Mouse (Mus musculus): ENCODE data around the gene Cdh4.

The Cdh4 gene

DNA sequence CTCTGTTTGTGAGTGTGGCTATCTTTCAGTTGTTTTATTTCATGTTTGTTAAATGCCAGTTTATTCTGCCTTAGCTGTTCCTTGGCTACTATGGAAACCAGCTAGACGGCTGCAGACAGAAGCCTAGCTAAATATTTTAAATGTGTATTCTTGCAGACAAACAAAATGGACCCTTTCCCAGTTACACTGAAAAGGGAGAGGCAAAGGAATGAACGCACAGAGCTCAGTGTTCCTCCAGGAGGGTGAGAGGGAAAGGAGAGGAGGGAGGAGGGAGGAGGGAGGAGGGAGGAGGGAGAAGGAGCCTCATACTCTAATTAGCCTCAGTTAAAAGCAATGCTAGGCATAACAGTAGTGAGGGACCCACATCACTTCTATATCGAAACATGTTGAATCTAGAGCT, 348.5 kb downstream of the Cdh4 start:
- no peak for DNase-seq (ENCODE audit: low spot score in 2 of 2)

DNA sequence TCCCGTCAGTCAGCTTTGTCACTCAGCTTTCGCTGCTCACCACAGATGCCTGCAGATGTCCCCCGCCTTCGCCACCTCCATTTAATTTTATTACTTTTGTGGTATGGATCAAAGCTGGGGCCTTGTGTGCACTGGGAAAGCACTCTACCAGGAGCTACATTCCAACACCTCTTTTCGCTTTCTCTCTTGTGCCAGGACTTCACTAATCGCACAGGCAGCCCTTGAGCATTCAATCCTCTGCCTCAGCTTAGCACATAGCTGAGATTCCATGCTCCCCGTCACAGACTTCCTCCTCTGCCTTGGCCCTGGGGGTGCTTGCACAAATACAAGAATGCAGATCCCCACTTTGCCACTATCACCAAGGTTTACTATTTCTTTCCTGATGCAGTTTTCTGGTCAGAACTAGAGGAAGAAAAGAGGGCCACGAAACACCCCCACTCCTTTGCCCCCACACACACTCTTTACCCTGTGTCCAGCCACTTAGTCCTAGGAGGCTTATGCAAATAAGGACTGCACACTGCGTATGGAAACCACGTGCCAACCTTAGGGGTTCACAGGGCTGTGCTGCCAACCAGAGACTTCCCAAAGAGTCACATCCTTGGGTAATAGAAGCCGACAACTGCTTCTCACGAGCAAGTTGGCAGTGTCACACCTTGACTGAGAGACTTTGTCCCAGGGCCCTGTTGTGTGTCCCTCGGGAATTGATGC, 350.3 kb downstream of the Cdh4 start:
- no peak for DNase-seq (ENCODE audit: low spot score in 2 of 2)

DNA sequence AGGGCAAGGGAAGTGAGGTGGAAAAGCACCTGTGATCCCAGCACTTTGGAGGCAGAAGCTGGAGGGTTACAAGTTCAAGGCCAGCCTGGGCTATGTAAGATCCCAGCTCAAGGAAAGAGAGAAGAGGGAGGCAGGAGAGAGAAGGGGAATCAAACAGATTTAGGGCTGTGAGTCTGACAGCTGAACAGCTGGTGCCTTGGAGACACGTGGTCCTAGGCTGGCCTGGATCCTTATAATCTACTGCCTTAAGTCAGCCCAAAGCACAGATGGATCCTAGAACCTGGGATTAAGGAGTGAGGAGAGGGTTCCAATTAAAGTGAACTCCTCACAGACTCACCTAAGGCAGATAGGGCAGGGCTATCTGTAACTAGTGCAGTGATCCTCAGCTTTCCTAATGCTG, 352.1 kb downstream of the Cdh4 start:
- DNase-seq (ENCODE audit: low spot score in 2 of 2) = no peak

DNA sequence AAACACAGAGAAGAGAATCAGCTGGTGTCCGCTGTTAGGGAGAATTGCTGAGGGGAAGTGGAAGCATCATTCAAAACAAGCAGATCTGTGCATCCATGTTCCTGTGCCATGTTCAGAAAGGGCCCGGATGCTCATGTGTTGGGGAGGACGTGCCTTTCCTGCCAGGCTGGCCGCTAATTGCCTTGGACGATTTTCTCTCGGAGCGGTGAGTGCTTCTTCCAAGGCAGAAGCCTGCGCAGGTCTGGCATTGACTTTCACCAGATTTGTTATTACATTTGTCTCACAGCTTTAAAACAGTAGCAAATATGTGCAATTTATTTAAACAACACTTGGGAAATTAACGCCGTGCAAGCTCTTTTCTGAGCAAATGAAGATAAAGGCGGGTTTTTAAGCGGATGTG, 353.2 kb downstream of the Cdh4 start:
- peak; percentile 65 to 67 for DNase-seq (ENCODE audit: low spot score in 2 of 2)

DNA sequence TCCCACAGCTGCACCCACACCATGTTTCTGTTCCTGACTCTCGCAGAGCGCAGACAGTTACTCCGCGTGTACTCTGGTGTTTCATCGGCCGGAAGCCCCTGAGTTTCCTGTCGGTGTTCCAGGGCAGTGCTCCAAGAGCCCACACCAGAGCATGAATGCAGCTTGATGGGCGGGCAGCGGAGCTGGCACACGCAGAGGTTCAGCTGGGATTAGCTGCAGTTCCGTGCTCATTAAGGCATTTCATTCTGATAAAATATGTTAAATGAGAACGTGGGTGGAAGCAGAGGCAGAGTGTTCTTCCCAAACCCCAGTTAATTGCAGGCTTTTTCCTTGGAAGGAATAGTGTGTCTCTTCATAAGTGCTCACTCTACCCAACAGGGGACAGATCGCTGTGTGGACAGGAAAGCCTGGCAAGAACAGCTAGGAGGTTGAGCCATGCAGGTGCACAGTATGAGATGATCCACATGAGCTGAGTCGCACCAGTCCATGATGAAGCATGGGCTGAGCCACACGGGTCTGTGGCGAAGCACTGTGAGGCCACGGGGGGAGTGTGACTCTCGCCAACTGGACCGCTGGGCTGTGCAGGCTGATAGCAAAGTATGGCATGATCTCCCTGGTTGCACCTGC, 357.8 kb downstream of the Cdh4 start:
- DNase-seq (ENCODE audit: low spot score in 2 of 2) = peak; percentile 88 to 91

DNA sequence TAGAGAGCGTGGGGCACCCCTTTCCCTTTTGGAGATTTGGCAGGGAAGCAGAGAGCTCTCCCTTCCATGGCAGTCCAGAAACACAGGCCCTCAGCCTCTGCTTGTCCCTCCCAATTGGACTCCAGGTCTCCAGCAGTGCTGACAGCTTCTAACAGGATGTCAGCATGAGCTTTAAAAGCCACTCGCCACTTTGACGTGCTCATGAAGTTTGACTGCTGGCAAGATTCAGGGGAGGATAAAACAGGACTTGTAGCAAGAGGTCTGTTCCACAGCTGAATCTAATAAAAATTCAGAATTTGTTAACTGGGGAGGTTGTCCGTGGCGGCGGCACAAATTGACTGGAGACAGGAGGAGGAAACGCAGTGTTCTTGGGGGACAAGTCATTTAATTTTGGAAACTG, 358.8 kb downstream of the Cdh4 start:
- no peak for DNase-seq (ENCODE audit: low spot score in 2 of 2)

DNA sequence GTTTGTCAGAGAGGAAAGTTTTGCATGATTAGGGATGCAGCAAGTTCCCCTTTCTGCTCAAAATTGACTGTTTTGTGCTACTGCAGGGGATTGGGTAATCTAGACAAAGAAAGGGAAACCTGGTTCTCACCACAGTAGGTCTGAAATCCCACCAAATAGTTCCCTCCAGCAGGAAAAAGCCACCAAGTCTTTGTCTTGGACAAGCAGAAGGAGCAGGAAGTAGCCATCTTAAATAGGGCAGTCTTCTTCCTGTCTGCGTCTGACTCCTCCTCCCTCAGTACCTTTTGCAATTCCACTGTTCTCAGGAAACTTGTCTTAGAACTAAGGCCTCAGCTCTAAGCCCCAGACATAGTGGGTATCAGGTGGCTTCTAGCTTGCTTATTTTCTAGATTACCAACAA, 360.2 kb downstream of the Cdh4 start:
- no peak for DNase-seq (ENCODE audit: low spot score in 2 of 2)

DNA sequence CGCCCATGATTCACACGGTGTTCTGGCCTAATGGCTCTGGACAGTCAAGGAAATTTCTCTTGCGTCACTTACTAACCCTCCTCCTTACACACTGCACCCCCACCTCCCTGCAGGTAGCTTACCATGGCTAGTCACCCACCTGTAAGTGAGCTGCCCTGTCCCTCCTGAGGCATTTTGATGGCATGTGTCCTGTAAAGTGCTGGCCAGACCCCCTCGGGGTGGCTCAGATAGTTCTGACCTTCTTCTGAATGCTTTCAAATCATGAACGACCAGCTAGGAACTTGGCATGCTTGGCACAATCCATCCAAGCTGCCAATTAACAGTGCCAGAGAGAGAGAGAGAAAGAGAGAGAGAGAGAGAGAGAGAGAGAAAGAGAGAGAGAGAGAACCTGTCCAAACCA, 368.9 kb downstream of the Cdh4 start:
- DNase-seq (ENCODE audit: low spot score in 2 of 2) = no peak

DNA sequence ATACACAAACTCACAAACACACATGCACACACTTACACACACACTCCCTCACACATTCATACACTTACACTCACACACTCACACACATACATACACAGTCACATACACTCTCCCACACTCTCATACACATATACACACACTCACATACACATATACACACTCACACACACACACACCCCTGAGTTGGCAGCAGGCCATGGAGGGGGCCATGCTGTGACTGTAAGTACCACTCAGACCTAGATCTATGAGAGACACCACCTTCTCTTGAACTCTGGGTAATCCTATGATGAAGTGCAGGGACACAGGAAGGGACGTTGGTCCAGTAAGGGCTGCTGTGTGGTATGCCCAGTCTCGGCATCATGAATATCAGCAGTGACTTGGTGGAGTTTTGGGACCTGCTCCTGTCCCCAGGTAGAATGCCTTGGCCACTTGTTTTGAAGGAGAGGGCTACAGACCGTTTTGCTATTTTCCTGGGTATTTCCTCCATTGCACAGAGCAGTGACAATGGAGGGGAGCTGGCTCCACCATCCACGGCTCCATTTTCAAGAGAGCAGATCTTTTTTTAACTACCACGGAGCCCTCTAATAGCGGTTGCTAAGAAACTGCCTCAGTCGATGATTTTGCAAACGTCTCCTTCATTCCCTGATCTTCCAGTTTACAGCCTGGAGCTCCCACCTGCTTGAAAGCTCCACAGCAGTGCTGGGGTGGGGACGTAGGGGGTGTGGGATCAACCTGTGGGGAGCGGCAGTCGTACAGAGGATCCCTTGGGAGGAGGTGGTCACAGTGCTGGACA, 371.0 kb downstream of the Cdh4 start:
- DNase-seq (ENCODE audit: low spot score in 2 of 2) = peak; percentile 56 to 73

DNA sequence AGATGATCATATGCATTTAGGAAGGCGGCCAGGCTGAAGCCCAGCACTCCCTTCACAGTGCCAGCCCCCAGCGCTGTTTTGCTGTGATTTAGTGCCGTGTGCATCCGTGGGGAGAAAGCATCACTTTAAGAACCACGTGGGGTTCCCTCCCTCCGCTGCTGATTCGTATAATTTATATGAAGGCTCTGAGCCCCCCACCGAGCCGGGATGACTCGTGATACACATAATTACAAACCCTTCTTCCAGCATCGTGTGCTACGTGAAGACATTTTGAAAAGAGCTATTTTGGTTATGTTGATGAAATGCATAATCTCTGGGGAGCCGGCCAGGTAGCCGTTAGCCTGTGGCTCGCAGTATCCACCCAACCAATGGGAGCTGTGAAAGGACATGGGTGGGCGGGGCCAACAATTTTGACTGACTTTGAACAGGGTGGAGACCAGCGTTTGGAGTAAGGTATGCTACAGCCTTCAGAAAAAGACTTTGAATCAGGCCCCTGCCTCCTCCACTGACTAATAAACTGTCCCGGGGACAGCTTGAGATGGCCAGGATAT, 382.6 kb downstream of the Cdh4 start:
- peak; percentile 85 to 92 for DNase-seq (ENCODE audit: low spot score in 2 of 2)

DNA sequence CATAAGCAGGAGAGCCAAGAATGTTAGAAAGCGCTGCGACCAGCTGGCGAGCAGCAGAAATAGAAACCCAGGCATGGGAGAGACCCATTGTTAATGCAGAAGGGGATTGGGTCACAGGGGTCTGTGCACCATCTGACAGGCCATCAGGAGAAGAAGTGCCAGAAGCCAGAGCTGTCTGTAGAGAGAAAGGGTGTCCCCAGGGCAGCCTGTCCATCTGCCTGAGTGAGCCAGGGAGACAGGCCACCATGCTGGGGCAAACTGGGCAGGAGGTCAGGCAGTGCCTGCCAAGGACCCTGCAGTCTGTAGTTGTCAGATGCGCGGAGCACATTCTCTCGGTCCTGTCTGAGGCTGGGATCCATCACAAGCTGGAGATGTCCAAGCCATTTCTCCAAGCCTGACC, 386.7 kb downstream of the Cdh4 start:
- DNase-seq (ENCODE audit: low spot score in 2 of 2) = no peak

DNA sequence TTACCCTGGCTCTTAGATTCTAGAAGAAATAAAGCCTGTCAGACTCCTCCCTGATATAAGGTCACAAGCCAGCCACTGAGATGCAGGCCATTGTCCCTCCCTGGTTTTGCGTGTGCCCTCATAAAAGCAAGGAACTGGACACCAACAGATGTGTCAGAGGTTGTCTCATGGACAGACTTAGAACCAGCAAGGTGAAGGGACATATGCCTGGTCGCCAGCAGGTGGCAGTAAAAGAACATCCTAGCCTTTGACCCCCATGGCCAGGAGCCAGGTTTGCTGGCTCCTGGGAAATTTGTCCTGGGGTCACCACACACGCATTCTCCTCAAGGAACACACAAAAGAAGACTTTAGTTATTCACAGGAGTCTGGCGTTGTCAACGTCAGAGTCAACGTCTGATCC, 387.7 kb downstream of the Cdh4 start:
- no peak for DNase-seq (ENCODE audit: low spot score in 2 of 2)

DNA sequence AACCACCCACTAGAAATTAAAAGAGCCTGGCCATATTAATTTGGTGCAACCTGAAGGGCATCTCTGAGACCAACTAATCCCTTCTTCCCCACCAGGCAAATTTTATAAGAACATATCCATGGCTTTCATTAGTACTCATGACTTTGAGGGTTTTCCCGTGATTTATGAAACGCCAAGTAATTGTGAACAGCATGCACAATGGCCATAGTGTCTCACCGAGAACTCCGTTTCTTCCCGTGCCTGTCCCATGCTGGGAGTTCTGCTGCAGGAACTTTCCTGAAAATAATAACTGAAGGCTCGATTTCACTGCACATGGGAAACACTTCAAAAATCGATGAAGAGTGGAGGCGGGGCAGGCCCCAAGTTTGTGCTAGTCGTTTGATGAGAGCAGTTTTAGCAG, 392.7 kb downstream of the Cdh4 start:
- DNase-seq (ENCODE audit: low spot score in 2 of 2) = no peak

DNA sequence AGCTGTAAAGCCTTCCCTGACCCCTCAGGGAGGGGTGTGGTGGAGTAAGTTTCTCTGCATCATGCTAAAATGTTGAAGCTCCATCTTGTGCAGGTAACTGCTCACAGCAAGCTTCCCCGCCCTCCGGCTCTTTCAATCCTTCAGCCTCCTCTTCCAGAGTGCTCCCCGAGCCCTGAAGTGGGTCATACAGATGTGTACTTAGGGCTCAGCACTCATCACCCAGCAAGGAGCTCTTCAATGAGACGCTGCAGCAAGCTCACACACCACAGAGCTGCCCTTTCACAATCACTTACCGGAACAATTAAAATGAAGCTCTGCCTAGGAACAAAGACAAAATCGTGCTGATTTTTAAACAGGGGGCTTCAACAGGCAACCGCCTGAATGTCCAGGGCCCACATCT, 393.3 kb downstream of the Cdh4 start:
- no peak for DNase-seq (ENCODE audit: low spot score in 2 of 2)

DNA sequence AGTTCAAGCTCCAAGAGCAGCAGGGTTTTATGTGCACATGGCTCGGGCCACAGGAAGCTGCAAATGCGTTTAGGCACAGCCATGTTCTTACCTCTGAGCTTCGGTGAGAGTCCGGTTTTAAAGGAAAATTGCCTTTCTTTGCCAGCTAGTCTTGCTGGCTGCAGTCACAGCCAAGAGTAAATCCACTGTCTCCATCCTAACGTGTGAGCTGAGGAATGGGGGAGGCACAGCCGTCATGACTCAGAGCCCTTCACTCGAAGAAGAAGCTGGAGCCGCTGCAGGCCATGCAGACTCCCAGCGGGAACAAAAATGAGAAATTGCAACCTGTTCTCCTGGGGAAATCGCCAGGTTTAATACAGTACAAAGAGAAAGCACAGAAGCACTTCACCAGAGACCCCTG, 395.0 kb downstream of the Cdh4 start:
- DNase-seq (ENCODE audit: low spot score in 2 of 2) = peak in 1 of 2 experiments; percentile 46

DNA sequence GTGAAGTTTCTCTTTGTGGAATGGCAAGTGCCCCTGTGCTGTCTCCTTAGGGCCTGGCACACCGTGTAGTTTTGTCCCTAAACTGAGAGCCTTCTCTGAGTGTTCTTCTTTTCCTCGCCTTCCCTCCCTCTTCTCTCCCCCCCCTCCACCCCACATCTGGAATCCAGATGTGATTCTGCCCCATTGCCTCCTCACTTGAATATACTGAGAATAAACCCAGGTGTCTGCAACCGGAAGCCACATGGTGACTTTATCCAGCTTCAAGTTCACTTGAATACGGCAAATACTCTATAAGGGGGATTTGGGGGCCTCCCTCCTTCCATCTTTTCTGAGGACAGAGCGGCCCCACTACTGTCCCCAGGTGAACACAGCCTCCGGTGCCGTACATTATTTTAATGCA, 395.8 kb downstream of the Cdh4 start:
- no peak for DNase-seq (ENCODE audit: low spot score in 2 of 2)

DNA sequence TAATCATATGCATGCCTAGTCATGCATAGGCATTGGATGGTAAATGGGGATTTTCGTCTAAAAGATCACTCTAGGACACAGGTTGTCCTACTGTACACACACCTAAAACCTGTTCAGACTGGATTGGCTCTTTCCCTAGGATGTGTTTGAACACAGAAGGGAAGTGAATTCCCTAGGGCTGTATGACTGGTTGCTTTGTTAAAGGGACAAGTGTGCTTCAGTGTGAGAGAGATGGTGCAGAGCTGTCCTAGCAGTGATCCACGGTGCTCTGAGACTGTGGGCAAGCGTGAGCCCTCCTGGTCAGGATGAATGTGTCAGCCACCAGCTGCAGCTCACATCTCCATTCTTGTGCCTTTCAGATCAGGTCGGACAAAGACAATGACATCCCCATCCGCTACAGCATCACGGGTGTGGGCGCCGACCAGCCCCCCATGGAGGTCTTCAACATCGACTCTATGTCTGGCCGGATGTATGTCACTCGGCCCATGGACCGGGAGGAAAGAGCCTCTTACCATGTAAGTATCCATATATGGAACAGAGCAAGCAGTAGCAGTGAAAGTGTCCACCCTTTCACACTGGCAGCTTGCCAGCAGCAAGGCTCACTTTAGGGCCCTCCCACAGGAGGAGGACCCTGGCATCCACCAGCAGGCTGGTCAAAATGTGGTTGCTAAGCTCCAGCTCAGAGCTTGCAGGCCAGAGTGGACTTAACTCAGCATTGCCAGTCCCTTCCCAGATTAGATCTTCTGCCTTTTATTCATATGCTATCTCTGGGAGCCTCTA, 400.6 kb downstream of the Cdh4 start:
- DNase-seq (ENCODE audit: low spot score in 2 of 2) = peak in 1 of 2 experiments; percentile 54

DNA sequence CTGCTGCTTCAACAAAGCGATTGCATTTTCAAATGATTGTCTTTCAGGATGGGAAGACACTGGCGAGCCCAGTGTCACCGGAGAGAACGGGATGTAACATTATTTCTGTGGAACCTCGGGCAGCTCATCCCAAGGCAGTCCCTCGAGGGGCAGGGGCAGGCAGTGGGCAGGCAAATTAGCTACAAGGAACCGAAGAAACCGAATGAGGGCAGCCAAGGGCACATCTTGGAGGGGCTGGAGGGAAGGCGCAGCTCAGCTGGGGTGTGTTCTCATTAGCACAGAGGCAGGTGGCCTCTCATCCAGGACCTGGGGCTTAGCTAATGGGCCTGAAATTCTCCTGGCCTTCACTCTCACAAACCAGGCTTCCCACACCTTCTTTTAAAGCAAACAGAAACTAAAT, 407.5 kb downstream of the Cdh4 start:
- no peak for DNase-seq (ENCODE audit: low spot score in 2 of 2)

DNA sequence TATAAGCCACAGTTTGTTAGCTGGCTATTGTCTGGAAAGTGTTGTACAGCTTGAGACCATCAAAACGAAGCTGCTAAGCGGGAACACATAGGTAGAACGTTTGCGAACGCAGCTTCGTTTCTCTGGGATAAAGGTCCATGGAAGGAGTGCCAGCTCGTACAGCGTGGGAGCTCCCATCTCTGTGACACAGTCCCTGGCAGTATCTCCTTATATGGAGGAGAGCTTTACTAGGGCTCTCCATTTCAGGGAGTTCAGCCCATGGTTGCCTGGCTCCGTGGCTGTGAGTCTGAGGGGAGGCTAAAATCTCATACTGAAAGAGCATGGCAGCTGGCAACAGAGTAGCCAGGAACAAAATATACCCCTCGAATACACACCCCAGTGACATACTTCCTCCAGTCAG, 409.9 kb downstream of the Cdh4 start:
- DNase-seq (ENCODE audit: low spot score in 2 of 2) = no peak

DNA sequence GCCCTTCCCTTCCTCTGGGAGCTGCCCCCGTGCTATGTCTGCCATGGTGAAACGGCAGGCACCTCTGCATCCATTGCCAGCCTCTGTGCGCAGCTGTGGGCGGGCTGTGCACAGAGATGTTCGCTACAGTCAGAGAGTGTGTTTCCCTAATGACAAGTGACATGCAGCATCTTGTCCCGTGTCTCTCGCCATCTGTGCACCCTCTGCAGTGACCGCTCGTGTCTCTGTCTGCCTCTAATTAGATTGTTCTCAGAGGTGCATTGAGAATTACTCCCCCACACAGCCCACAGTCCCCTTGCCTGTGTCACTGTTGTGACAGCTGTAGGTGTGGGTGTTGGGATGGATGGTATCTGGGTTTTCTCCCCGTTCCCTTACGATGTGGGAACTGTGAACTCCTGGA, 410.6 kb downstream of the Cdh4 start:
- no peak for DNase-seq (ENCODE audit: low spot score in 2 of 2)

DNA sequence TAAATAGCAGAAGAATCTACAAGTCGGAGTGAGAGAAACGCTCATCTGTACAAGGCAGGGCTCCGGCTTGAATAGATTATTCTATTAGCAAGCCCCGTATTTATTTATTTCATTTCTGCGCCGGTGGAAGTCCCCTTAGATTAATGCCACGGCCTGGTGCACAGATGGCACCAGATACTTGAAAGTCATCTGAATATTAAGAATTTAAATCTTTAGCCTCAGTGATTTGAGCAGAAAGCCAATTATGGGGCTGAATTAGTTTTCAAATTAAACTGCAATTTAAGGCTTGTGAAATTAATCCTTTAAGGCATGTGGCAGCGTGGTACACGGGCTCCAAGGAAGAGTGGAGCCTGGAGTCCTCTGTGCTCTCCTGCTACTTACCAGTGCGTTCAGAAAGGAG, 411.7 kb downstream of the Cdh4 start:
- no peak for DNase-seq (ENCODE audit: low spot score in 2 of 2)

DNA sequence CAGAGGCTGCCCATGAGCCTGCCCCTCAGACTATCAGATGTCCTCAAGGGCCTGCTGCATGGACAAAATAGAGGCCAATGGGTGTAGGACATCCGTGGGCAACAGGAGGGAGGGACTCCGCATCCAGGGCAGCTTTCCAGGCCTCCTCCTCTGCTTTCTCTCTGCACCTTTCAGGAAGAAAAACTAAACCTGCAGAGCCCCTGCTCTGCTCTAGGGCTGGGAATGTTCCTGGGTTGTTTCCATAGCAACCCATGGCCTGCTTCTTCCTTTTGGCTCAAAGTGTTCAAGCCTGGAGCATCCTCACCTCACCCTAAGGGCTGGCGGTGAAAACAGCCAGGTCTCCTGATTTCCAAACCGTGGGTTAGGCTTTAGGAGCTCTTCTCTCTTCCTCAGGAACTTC, 414.9 kb downstream of the Cdh4 start:
- DNase-seq (ENCODE audit: low spot score in 2 of 2) = no peak

Data from right cerebral cortex, postnatal 10 days (tissue).